Mouse (Mus musculus) cerebellum, postnatal 10 days (tissue): ENCODE measurements at regions not wholly inside any gene's neighbourhood (a gene's known extent, or its start where the extent isn't known, plus 50 kb on each side); places are given as distances from the start of the nearest gene placed in this dataset.
A peak's percentile ranks its signal among the peaks of the same experiment; 100 is the strongest.

ENCODE experiments used
- DNase-seq, 2 experiments: peaks; one replicate each; pipeline ENCODE4 v3.0.0; 2021; ENCODE audit warnings: mixed read lengths in 2 of 2

DNA sequence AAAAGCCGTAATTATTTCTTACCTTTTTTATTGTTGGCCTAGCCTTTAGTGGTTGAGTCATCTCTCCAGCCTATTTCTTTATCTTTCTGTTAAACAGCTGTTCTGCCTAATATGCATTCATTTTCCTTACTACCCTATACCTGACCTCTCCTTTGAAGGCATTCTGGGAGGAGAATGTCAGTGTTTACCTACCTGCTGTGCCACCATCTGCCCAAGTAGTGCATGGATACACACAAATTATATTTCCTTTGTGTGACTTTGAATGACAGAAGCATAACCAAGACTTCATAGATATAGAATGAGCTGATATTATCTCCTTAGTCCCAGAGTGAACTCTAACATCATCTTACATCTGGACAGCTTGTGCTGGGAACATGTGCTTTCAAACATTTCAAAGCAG, 293.5 kb upstream of the Tom1l1 start:
- peak; percentile 52 to 63 for DNase-seq

DNA sequence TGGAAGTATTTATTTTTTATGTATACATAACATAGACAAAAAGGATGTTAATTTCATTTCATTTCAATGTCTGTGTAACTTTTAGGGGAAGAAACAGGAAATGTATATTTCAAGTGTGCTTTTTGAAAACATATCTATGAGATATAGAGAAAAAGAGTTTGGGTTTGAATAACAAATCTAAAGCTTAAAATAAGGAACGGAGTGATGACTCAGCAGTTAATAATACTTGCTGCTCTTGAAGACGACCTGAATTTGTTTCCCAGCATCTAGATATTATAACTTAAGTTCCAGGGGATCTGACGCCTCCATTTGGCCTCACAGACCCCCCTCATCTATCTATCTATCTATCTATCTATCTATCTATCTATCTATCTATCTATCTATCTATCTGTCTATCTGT, 290.1 kb upstream of the Tom1l1 start:
- no peak for DNase-seq

DNA sequence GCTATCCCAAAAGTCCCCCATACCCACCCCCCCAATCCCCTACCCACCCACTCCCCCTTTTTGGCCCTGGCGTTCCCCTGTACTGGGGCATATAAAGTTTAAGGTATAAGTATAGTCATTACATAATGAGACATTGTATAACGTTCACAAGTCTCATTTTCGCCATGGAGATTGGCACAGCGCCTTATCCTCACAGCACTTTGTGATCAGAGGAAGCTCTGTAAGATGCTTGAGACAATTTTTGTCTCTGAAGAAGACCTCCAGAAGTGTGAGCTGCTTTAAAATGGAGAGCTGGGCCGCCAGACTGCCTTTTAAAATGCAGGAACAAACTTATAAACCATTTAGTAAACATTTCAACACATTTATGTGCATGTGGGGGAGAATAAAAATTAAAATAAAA, 252.9 kb upstream of the Tom1l1 start:
- no peak for DNase-seq

DNA sequence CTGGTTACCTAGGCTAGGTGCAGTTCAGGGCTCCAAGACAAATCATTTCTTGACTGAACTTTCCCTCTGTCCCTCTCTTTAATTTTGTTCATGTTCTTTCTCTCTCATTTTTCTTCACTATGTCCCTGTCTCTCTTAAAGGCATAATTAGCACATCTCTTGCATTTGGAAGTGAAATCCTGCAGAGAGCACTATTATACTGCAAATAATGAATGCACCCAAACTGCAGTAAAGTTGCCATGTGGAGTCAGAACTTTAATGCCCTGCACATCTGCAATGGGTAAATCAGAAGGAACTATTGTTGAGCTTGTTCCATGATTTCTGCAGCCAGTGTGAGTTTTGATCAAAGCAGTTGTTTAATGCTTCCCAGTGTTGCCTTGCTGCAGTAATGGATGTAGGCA, 237.6 kb upstream of the Tom1l1 start:
- DNase-seq, result no peak

DNA sequence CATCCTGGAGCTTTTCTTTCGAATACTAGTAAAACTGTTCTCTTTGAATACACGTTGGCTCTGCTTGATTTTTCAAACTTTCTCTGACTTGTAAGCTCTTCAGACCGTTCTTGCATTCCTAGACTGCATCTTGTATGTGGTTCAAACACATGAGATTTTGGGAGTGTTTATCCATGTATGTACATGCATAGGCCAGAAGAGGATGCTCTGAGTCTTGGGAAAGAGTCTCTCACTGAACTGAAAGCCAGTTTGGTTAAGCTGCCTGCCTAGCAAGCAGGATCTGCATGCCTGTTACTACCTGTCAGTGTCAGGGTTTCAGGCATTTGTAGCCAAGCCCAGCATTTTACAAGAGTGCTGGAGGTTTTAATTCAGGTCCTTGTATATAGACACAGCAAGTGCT, 229.6 kb upstream of the Tom1l1 start:
- DNase-seq, result peak; percentile 7 to 15

GRCm38 (mm10) chr11:90894236-90894635, 206.1 kb upstream of the Tom1l1 start:
- DNase-seq, result no peak

DNA sequence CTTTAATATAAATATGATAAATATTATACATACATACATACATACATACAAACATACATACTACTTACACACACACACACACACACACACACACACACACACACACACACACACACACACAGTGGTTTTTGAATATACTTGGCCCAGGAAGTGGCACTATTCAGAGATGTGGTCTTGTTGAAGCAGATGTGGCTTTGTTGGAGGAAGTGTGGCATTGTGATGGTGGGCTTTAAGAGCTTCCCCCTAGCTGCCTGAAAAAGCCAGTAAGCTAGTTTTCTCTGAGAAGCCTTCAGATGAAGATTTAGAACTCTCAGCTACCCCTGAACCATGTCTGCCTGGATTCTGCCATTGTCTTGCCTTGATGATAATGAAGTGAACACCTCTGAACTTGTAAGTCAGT, 185.0 kb upstream of the Tom1l1 start:
- no peak for DNase-seq

- no peak for DNase-seq
Measured at GRCm38 (mm10) chr11:90871686-90872085, 183.5 kb upstream of the Tom1l1 start.

GRCm38 (mm10) chr11:90863981-90864760, 176.0 kb upstream of the Tom1l1 start:
- no peak for DNase-seq

- DNase-seq, result no peak
Measured at GRCm38 (mm10) chr11:90855731-90856130, 167.6 kb upstream of the Tom1l1 start.

DNA sequence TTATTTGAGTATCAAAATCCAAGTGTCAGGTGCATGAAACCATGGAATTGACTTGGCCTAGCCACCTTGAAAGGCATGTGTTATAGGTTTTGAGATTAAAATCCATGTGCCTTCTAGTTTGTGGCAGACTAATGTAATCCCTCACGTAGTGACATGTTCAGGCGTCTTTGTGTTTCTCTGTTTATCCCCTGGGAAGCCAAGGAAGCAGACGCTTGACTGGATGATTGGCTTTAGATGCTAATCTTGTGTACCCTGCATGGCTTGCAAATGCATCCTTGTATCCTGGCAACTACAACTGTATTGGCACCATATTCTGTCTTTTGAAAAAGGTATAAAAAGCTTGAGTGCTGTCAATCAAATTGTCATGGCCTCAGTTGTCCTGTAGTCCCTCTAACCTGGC, 167.2 kb upstream of the Tom1l1 start:
- DNase-seq, result no peak

DNA sequence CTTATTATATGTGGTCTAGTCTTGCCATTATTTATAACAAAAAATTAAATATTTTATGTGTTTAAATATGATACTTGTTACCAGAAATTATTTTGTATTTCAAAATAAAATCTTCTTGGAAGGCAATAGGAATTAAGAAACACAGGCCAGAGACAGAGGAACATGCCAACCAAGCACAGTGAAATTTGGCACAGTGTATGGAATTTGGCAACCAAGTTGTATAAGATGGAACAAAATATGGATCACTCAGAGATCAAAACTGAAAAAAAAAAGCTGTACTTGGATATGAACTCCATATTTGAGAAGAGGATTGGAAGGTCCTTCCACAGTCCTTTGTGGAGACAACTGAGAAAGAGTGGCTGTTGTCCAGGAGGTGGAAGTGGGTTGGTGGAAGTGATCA, 163.1 kb upstream of the Tom1l1 start:
- DNase-seq, result peak in 1 of 2 experiments; percentile 11

DNA sequence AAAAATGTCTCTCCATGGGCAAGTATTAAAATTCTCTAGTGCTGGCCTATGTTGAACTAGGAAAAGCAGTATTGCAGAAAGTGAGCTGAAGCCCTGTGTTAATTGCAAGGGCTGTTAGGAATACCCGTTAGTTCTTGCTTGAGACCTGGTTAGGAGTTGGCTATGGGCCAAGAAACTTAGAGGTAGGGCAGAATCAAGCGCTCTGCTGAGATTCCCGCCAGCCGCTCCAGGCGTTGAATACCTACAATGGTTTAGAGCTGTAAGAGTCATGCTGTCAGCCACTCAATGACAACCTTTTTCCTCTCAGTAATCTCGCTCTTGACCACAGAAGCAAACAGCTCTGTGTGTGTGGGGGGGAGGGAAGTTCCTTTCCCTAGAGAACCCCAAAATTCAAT, 156.8 kb upstream of the Tom1l1 start:
- peak; percentile 8 to 14 for DNase-seq

DNA sequence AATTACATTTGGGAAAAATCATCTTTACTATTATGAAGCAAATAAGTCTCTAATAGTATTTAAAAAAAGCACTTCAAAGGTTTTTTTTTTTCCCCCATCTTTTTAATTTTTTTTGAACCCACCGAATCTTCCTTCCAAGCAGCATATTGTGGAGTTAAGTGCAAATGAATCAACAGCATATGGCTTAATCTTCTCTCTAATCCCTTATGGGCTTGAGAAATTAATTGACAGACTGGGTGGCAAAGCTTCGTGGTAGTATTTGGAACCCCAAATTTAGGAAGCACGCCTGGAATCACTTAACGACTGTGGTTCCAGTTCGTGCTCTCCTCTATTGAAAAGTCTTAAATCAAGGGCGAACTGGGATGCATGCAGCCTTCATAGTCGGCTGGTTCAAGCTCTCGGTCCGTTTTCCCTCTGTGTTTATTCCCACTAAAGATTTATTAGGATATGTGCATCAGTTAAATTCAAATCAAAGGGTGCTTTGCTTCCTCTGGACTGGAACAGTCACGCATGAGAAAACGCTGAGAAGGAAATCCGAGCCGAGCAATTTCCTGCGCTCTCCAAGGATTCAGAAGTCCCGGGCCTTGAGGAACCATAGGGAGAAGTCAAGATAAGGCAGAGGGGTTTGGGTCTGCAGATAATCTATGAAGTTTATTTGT, 156.2 kb upstream of the Tom1l1 start:
- DNase-seq, result no peak

GRCm38 (mm10) chr11:90838161-90838560, 150.0 kb upstream of the Tom1l1 start:
- DNase-seq, result no peak

GRCm38 (mm10) chr11:90824761-90825160, 136.6 kb upstream of the Tom1l1 start:
- DNase-seq, result no peak

GRCm38 (mm10) chr11:90816727-90817126, 128.6 kb upstream of the Tom1l1 start:
- no peak for DNase-seq

GRCm38 (mm10) chr11:90814471-90814870, 126.3 kb upstream of the Tom1l1 start:
- no peak for DNase-seq

DNA sequence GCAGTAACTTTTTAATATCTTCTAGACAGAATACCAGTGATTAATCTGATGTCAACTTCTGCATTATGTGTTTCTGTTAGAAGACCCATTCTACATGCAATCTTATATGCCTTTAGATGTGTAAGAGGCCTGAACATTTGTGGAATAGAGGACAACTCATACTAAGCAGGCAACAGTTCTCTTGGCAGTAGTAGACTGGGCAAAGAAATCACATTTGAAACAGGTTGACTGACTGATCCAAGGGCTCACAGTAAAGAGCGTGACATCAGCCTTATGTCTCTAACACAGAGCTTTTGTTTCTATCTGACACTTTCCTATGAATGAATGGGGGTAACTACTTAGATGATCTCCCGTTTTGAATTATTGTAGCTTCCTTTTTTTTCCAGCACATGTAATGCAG, 124.8 kb upstream of the Tom1l1 start:
- no peak for DNase-seq

DNA sequence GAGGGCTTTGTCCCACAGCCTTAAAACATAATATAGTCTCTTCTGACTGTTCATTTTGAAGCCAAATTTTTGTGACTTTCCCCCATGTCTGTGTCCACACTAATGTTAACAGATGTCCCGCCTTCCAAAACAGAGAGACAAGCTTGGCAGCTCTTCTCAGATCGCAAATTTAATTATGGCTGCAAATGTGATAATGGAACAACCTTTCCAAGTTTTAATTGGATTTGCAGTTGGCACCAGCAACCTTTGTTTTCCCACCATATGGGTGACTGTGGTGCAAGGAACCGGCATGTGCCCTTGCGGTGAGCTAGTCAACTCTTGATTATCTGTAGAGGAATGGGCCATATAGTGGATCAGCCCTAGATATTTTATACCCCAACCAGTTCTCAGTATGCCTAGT, 124.4 kb upstream of the Tom1l1 start:
- DNase-seq, result peak; percentile 74 to 78

GRCm38 (mm10) chr11:90808443-90808842, 120.3 kb upstream of the Tom1l1 start:
- no peak for DNase-seq

GRCm38 (mm10) chr11:90807343-90807742, 119.2 kb upstream of the Tom1l1 start:
- DNase-seq, result no peak

- DNase-seq, result peak; percentile 28 to 39
Measured at GRCm38 (mm10) chr11:90802569-90803363, 114.6 kb upstream of the Tom1l1 start.

DNA sequence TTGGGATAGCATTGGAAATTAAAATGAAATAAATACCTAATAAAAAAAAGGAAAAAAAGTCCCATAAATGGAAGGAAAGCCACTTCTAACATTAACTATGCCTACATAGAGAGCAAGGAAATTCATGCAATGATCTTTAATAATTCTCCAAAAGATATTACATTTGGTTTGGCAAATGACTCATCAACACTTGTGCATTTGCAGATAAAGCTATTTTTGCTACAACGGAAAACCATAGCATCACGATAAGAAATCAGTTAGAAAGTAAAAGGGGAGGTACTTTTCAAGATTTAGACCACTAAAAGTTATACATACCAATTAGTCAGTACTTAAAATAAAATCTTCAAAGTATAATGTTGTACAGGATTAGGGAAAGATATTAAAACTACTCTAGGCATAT, 109.4 kb upstream of the Tom1l1 start:
- no peak for DNase-seq
